Mouse (Mus musculus): Measurements from ENCODE around the gene Gda. TPM values are rescaled to one million over a fixed set of nuclear protein-coding genes. Genes with fewer than 3 reads are reported as not detected.
A peak's percentile ranks its signal among the peaks of the same experiment; 100 is the strongest.

Gda gene
- total RNA-seq, 2 experiments from 2014 or later = 18.0 to 19.1 TPM

- peak; percentile 44 to 69 for DNase-seq
Observed at GRCm38 (mm10) chr19:21373073-21373755, 100.0 kb downstream of the Gda start.

DNA sequence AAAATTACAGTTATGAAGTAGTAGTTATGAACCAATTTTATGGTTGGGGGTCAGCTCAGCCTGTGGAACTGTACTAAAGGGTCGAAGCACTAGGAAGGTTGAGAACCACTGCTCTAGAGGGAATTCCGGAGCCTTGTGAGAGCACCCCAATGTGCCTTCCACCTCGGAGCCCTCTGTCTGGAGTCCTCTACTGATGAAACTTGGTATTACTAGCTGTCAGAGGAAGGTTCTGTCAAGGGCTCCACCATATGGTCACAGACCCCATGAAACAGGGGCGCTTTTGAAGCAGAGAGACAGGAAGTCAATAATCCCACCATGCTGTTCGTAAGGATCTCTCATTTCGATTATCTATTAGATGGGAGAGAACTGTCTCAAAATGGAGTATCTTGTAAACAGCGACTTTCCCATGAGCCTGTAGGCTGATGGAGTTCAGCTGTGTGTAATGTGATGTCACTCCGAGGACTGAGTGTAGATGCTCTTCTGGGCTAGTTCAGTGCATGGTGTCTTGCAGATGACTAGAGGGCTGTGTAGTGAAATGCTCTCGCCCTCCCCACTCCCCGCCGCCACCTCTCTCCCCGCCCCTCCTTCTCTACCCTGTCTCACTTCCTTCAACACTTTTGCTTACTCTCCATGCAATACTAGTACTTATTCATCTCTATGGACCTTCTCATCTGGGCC lies 100.7 kb downstream of the Gda start:
- DNase-seq = no peak

DNA sequence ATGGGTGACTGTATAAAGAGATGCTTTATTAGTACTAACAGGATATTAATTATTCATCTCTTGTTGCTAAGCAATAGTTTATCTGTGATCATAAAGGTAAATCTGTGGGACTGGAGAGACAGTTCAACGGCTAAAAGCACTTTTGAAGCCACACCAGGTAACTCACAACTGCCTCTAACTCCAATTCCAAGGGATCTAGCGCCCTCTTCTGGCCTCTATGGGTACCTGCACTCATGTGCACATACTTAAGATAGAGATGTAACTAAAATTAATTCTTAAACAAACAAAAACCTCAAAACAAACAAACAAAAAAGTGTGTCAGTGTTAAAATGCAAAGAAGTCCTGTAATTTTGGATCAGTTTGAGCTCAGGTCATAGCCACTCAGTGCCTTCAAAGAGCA lies 101.9 kb downstream of the Gda start:
- DNase-seq = no peak

DNA sequence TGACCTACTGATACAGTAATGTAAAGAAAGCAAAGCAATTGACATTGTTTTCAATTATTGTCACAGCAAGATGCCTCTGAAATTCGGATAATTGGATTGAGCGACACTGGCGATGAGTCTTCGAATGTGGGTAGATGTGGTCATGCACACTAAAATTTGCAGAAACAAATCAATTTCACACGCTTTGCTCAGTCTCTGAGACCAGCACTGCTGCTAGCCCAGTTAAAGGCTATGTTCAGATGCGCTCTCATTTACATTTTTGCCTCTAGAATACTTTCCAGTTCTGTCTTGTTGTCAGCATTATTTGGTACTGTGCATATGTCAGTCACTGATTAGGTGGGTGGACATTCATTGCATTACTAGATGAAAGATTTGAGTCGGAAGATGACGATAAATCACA lies 102.5 kb downstream of the Gda start:
- DNase-seq = no peak

- DNase-seq = no peak
Observed at GRCm38 (mm10) chr19:21369175-21369574, 104.1 kb downstream of the Gda start.

DNA sequence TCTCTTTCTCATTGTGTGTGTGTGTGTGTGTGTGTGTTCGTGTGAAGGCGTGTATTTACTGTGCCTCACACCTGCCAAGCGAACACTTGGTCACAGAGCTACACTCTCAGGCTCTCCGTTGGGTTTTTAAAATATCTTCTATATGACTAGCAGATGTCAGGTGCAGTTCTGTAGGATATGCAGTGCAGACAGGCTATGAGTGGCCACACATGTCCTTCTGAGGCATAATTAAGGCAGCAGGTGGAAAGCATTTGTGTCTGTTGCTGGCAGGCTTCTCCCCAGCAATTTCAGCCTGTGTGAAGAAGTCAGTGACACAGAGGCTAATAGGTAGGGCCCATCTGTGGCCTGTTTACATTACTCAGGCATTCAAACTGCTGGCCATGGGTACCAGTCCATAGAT lies 104.7 kb downstream of the Gda start:
- no peak for DNase-seq

GRCm38 (mm10) chr19:21357792-21358191 lies 115.5 kb downstream of the Gda start:
- DNase-seq = no peak

GRCm38 (mm10) chr19:21349634-21350033 lies 123.6 kb downstream of the Gda start:
- DNase-seq = no peak

DNA sequence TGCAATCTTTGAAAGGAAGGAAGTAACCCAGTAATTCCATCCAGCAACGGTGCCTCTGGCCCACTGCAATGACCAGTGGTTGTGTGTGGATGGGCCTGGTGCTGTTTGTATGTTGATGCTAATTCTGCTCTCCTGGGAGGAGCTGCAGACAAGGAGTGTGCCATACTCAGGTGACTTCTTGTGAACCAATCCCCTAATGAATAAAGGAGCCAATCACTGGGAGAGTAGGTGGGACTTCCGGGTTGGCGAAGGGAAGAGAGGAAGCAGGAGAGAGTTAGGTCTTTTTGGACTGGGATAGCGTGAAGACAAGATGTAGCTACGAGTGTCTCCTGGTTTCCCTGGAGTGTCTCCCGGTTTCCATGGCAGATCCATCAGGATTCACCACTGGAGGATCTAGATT lies 126.6 kb downstream of the Gda start:
- no peak for DNase-seq

Other genes starting within 250 kb of the Gda start
- gene Zfand5, start 201.2 kb downstream of the Gda start, total RNA-seq (2021) = 100 to 1,000 TPM; 123 to 133 TPM
- 10 to 100 TPM; 12.4 to 13.4 TPM for gene 1110059E24Rik, start 179.5 kb upstream of the Gda start, total RNA-seq (2021)
- 10 to 100 TPM; 11.3 to 12.2 TPM for gene Abhd17b, start 179.7 kb upstream of the Gda start, total RNA-seq (2021)